ENCODE assay signal across 9 mouse cellular contexts in the genomic region with DNA sequence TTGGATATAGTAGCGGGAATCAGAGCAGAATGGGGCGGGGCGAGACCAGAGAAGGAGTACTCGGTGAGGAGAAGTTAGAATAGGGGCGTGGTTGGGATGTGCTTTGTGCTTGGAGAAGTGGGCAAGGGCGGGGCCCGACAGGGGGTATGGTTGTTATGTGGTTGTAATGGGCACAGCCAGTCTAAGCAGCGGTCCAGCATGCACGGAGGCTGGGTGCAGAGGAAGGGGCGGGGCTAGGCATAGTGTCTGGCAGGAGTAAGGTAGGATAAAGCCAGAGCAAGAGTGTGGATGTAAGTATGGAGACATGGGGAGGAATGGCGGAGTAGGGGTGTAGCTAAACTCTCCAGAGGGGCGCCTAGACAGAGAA. TPM values are rescaled to one million over a fixed set of nuclear protein-coding genes. Genes with fewer than 3 reads are reported as not detected.
DNase-seq lines count a peak whose midpoint lies in the region; ATAC-seq and TF ChIP-seq lines count a peak whose summit lies in the region.
"Had no signal": no experiment of that assay in that cellular context is flagged by ENCODE, and none has a peak within 500 bp of the region (broad histone marks: within the 10 kb centered on the region; RNA-seq: fewer than 3 reads in every experiment).

No protein-coding gene starts in this region.

- 3% methylated on average over 12 of the region's 12 CpGs for WGBS in heart, embryonic 15.5 days
- under 1% methylated on average over 12 of the region's 12 CpGs for WGBS in forebrain, embryonic 16.5 days
- 3% methylated on average over 12 of the region's 12 CpGs for WGBS in liver, postnatal 0 days (ENCODE audit: insufficient replicate concordance)

- TF ChIP-seq CTCF in ES-Bruce4 (IDR thresholded peaks at IDR 0.05; ENCODE audit: low read depth, low read length): no peak
- no peak for TF ChIP-seq CTCF in liver, postnatal 0 days (IDR thresholded peaks at IDR 0.05; ENCODE audit: low read depth)

- no peaks in the 10 kb centered on the region for H3K9me3 ChIP-seq in heart, embryonic 15.5 days (replicated peaks)
- no peaks in the 10 kb centered on the region for H3K9me3 ChIP-seq in ES-Bruce4 (replicated peaks; ENCODE audit: control insufficient read depth, insufficient read depth, low read length, poor library complexity, severe bottlenecking)
- no peaks in the 10 kb centered on the region for H3K9me3 ChIP-seq in forebrain, embryonic 16.5 days (ENCODE audit: control insufficient read depth, low read length)
- no peaks in the 10 kb centered on the region for H3K9me3 ChIP-seq in liver, postnatal 0 days (ENCODE audit: low read length)

- no peak for TF ChIP-seq POLR2A in ES-Bruce4 (IDR thresholded peaks at IDR 0.05; ENCODE audit: insufficient read depth, low read length)

- H3K4me1 ChIP-seq in heart, embryonic 15.5 days (replicated peaks): peaks cover 13% of the 10 kb centered on the region
- peaks cover 6% of the 10 kb centered on the region for H3K4me1 ChIP-seq in ES-Bruce4 (ENCODE audit: control insufficient read depth, insufficient read depth, low read length)
- H3K4me1 ChIP-seq in forebrain, embryonic 16.5 days (replicated peaks; ENCODE audit: control insufficient read depth, insufficient read depth, low read length): peaks cover 25% of the 10 kb centered on the region
- H3K4me1 ChIP-seq in liver, postnatal 0 days (ENCODE audit: insufficient read depth): peaks cover 10% of the 10 kb centered on the region; the same call in 1 of the 2 replicates

- peak overlapping the region; percentile 92 for H3K4me2 ChIP-seq in heart, embryonic 15.5 days
- peak overlapping the region; percentile 91 for H3K4me2 ChIP-seq in forebrain, embryonic 16.5 days (ENCODE audit: low read length)
- H3K4me2 ChIP-seq in liver, postnatal 0 days (ENCODE audit: low read depth, low read length): peak overlapping the region; percentile 62

- H3K27me3 ChIP-seq in heart, embryonic 15.5 days: peaks cover 42% of the 10 kb centered on the region
- H3K27me3 ChIP-seq in ES-Bruce4 (ENCODE audit: control insufficient read depth, insufficient read depth, low read length, poor library complexity, severe bottlenecking): no peaks in the 10 kb centered on the region
- no peaks in the 10 kb centered on the region; the same call in 1 of the 2 replicates for H3K27me3 ChIP-seq in forebrain, embryonic 16.5 days (replicated peaks; ENCODE audit: control insufficient read depth, insufficient read depth, low read length)
- peaks cover 18% of the 10 kb centered on the region for H3K27me3 ChIP-seq in liver, postnatal 0 days (ENCODE audit: insufficient read depth, low read length)

- no peak for DNase-seq in heart, adult 8-10 months (ENCODE audit: low spot score)
- DNase-seq in liver, postnatal 0 days: no peak
- no peak for DNase-seq in frontal cortex, postnatal 36 days (ENCODE audit: low spot score in 2 of 2)
- DNase-seq in ovary, adult 18-20 months (ENCODE audit: low spot score): no peak
- DNase-seq in gastrocnemius, adult 8-10 months (ENCODE audit: low spot score in 2 of 2): no peak

- H3K4me3 ChIP-seq in heart, embryonic 15.5 days: peak overlapping the region; percentile 51
- peak overlapping the region; percentile 60 for H3K4me3 ChIP-seq in ES-Bruce4 (ENCODE audit: low read depth, low read length)
- peak overlapping the region; percentile 53 for H3K4me3 ChIP-seq in forebrain, embryonic 16.5 days (replicated peaks; ENCODE audit: low read length)
- peak overlapping the region; percentile 17; the same call in 1 of the 2 replicates for H3K4me3 ChIP-seq in liver, postnatal 0 days (ENCODE audit: low read depth, low read length)

- no peak; the same call in 1 of the 2 replicates for ATAC-seq in heart, embryonic 15.5 days (replicated peaks; ENCODE audit: insufficient number of reproducible peaks, insufficient read depth, low FRiP score, low read depth)
- peak; percentile 57; the same call in 1 of the 2 replicates for ATAC-seq in forebrain, embryonic 16.5 days
- ATAC-seq in liver, postnatal 0 days: no peak

- no peak for TF ChIP-seq EP300 in ES-Bruce4 (IDR thresholded peaks at IDR 0.05; ENCODE audit: insufficient read depth, low read depth, low read length)
- TF ChIP-seq EP300 in liver, postnatal 0 days (IDR thresholded peaks at IDR 0.05; ENCODE audit: low read depth): no peak

- no peak overlapping the region for H3K27ac ChIP-seq in heart, embryonic 15.5 days
- H3K27ac ChIP-seq in ES-Bruce4 (ENCODE audit: insufficient read depth, low read length): no peak overlapping the region
- H3K27ac ChIP-seq in forebrain, embryonic 16.5 days (ENCODE audit: low read length): peak overlapping the region; percentile 57; the same call in 1 of the 2 replicates
- no peak overlapping the region for H3K27ac ChIP-seq in liver, postnatal 0 days (ENCODE audit: low read depth)

- H3K36me3 ChIP-seq in heart, embryonic 15.5 days: no peaks in the 10 kb centered on the region
- H3K36me3 ChIP-seq in ES-Bruce4 (ENCODE audit: control insufficient read depth, insufficient read depth, low read length, poor library complexity, severe bottlenecking): no peaks in the 10 kb centered on the region
- peaks cover 2% of the 10 kb centered on the region; the same call in 1 of the 2 replicates for H3K36me3 ChIP-seq in forebrain, embryonic 16.5 days (ENCODE audit: control insufficient read depth, insufficient read depth)
- H3K36me3 ChIP-seq in liver, postnatal 0 days (replicated peaks; ENCODE audit: insufficient read depth, low read length): no peaks in the 10 kb centered on the region

- H3K9ac ChIP-seq in heart, embryonic 15.5 days: no peak overlapping the region
- no peak overlapping the region for H3K9ac ChIP-seq in ES-Bruce4 (ENCODE audit: low read depth, poor library complexity, severe bottlenecking)
- H3K9ac ChIP-seq in forebrain, embryonic 16.5 days (replicated peaks; ENCODE audit: low read depth, low read length): peak overlapping the region; percentile 68
- H3K9ac ChIP-seq in liver, postnatal 0 days (replicated peaks): no peak overlapping the region

RNA-seq across cellular contexts. Expression of a gene that starts 28.8 kb away (rescaled TPM):
- 0.18 and 0.33 TPM in 2 replicates for polyA plus RNA-seq in heart, embryonic 15.5 days (2015; fragmentation: Nextera tagmentation; extraction: Ambion mirVana)
- not detected for total RNA-seq in heart, adult 8-10 months (2022)
- polyA plus RNA-seq in ES-Bruce4 (2011; ENCODE audit: insufficient read depth, insufficient read length, low read depth, missing spikeins): 0.41 and 0.55 TPM in 2 replicates
- polyA plus RNA-seq in forebrain, embryonic 16.5 days (2015; fragmentation: Nextera tagmentation; extraction: Ambion mirVana): 44.0 and 60.9 TPM in 2 replicates
- polyA plus RNA-seq in liver, postnatal 0 days (2015; fragmentation: Nextera tagmentation; extraction: Ambion mirVana): not detected in 2 replicates
- total RNA-seq in gastrocnemius, adult 8-10 months (2022): not detected
- total RNA-seq: common myeloid progenitor, adult 5-6 weeks had no signal

RNA-seq across cellular contexts. Expression of a gene that starts 52.2 kb away (rescaled TPM):
- polyA plus RNA-seq in heart, embryonic 15.5 days (2015; fragmentation: Nextera tagmentation; extraction: Ambion mirVana): 743 and 952 TPM in 2 replicates
- total RNA-seq in heart, adult 8-10 months (2022): 100 to 1,000 TPM; 312 to 583 (median 421) TPM
- 426 and 500 TPM in 2 replicates for polyA plus RNA-seq in ES-Bruce4 (2011; ENCODE audit: insufficient read depth, insufficient read length, low read depth, missing spikeins)
- 7.3 and 9.6 TPM in 2 replicates for polyA plus RNA-seq in forebrain, embryonic 16.5 days (2015; fragmentation: Nextera tagmentation; extraction: Ambion mirVana)
- 4.5 and 9.1 TPM in 2 replicates for polyA plus RNA-seq in liver, postnatal 0 days (2015; fragmentation: Nextera tagmentation; extraction: Ambion mirVana)
- 100 to 1,000 TPM; 202 to 250 (median 231) TPM for total RNA-seq in gastrocnemius, adult 8-10 months (2022)

RNA-seq across cellular contexts. Expression of a gene that starts 57.2 kb away (rescaled TPM):
- polyA plus RNA-seq in heart, embryonic 15.5 days (2015; fragmentation: Nextera tagmentation; extraction: Ambion mirVana): 1,014 and 1,128 TPM in 2 replicates
- total RNA-seq in heart, adult 8-10 months (2022): 1,000 to 10,000 TPM; 1,906 to 1,974 (median 1,950) TPM
- polyA plus RNA-seq in ES-Bruce4 (2011; ENCODE audit: insufficient read depth, insufficient read length, low read depth, missing spikeins): 377 and 424 TPM in 2 replicates
- polyA plus RNA-seq in forebrain, embryonic 16.5 days (2015; fragmentation: Nextera tagmentation; extraction: Ambion mirVana): 562 and 563 TPM in 2 replicates
- 296 and 319 TPM in 2 replicates for polyA plus RNA-seq in liver, postnatal 0 days (2015; fragmentation: Nextera tagmentation; extraction: Ambion mirVana)
- 100 to 1,000 TPM; 825 to 986 (median 954) TPM for total RNA-seq in gastrocnemius, adult 8-10 months (2022)

RNA-seq across cellular contexts. Expression of a gene that starts 57.3 kb away (rescaled TPM):
- 0.39 and 0.41 TPM in 2 replicates for polyA plus RNA-seq in heart, embryonic 15.5 days (2015; fragmentation: Nextera tagmentation; extraction: Ambion mirVana)
- total RNA-seq in heart, adult 8-10 months (2022): not detected
- polyA plus RNA-seq in ES-Bruce4 (2011; ENCODE audit: insufficient read depth, insufficient read length, low read depth, missing spikeins): 0.42 and 0.94 TPM in 2 replicates
- polyA plus RNA-seq in forebrain, embryonic 16.5 days (2015; fragmentation: Nextera tagmentation; extraction: Ambion mirVana): 0.23 and 0.35 TPM in 2 replicates
- 0.46 and 0.49 TPM in 2 replicates for polyA plus RNA-seq in liver, postnatal 0 days (2015; fragmentation: Nextera tagmentation; extraction: Ambion mirVana)
- total RNA-seq in gastrocnemius, adult 8-10 months (2022): not detected
- total RNA-seq: common myeloid progenitor, adult 5-6 weeks had no signal

Comparison
In these comparisons a context has a peak if more than half of its experiments do, and no peak if none do; other contexts are left out.
1. RNA of a gene that starts 28.8 kb away (polyA plus RNA-seq): 44.0 to 60.9 TPM in forebrain, embryonic 16.5 days; 0.41 to 0.55 TPM in ES-Bruce4, 0.18 to 0.33 TPM in heart, embryonic 15.5 days and not detected in liver, postnatal 0 days; every median in the first group is over 10 times any median in the second.
2. RNA of a gene that starts 52.2 kb away (polyA plus RNA-seq): 743 to 952 TPM in heart, embryonic 15.5 days and 426 to 500 TPM in ES-Bruce4; 7.3 to 9.6 TPM in forebrain, embryonic 16.5 days and 4.5 to 9.1 TPM in liver, postnatal 0 days; every median in the first group is over 10 times any median in the second.
3. Peak in every context shown above with its lines, with median percentiles within 50 percentile points of each other: H3K4me2 ChIP-seq and H3K4me3 ChIP-seq.